Mouse (Mus musculus) embryonic facial prominence, embryonic 15.5 days (tissue): ENCODE data around the gene Hgd. TPM values are rescaled to one million over a fixed set of nuclear protein-coding genes. Genes with fewer than 3 reads are reported as not detected.

Experiments
- ATAC-seq: fragments of 200-750 bp; cut with Nextera tagmentation; 2 replicates; pipeline ENCODE4 v1.8.0; 2017; ENCODE audit warnings: low read depth, moderate TSS enrichment; ENCODE audit not compliant: insufficient number of reproducible peaks, low FRiP score, low TSS enrichment
- H3K27ac ChIP-seq: fragments of 300-500 bp; sonication (generic); replicated peaks from 2 replicates; pipeline ENCODE4 v1.5.1; 2015; ENCODE audit warnings: mild to moderate bottlenecking, inconsistent platforms
- H3K27me3 ChIP-seq: fragments of 300-500 bp; sonication (generic); 2 replicates; pipeline ENCODE4 v1.6.1; 2015; ENCODE audit warnings: inconsistent platforms
- H3K36me3 ChIP-seq: fragments of 300-500 bp; sonication (generic); 2 replicates; pipeline ENCODE4 v1.6.1; 2015; ENCODE audit warnings: mild to moderate bottlenecking, inconsistent platforms
- H3K4me1 ChIP-seq: fragments of 300-500 bp; sonication (generic); 2 replicates; pipeline ENCODE4 v1.6.1; 2015; ENCODE audit warnings: inconsistent platforms
- H3K4me2 ChIP-seq: fragments of 300-500 bp; sonication (generic); replicated peaks from 2 replicates; pipeline ENCODE4 v1.6.1; 2015; ENCODE audit warnings: mild to moderate bottlenecking, inconsistent platforms
- H3K4me3 ChIP-seq: fragments of 300-500 bp; sonication (generic); replicated peaks from 2 replicates; pipeline ENCODE4 v1.5.1; 2015; ENCODE audit warnings: mild to moderate bottlenecking, inconsistent platforms
- H3K9ac ChIP-seq: fragments of 300-500 bp; sonication (generic); 2 replicates; pipeline ENCODE4 v1.6.1; 2015; ENCODE audit warnings: inconsistent platforms
- H3K9me3 ChIP-seq: fragments of 300-500 bp; sonication (generic); replicated peaks from 2 replicates; pipeline ENCODE4 v1.6.1; 2016; ENCODE audit warnings: inconsistent platforms
- WGBS: fragments of 180-500 bp; shearing (Covaris S2); methylation state at CpG from one replicate; pipeline ENCODE4 v1.1.7; 2015; 5-methylcytosine and 5-hydroxymethylcytosine counted together
- polyA plus RNA-seq: library from polyadenylated mRNA; unstranded; fragments of >200 nt; fragmentation: Nextera tagmentation; extraction: Ambion mirVana; gene quantifications from 2 replicates; pipeline ENCODE4 v1.2.1, GENCODE M21; 2015

Hgd gene
- polyA plus RNA-seq = 0.18 TPM in 1 of 2 replicates, not detected in the other

GRCm38 (mm10) chr16:37579994-37580393 is at the start of gene Hgd:
Hgd (plus strand) TSS chr16:37580153.
- Histone ChIP-seq H3K4me1 (peaks cover 13% of the 10 kb centered on the region), H3K36me3 (no peaks in the 10 kb centered on the region), H3K27me3 (no peaks in the 10 kb centered on the region), H3K9me3 (no peaks in the 10 kb centered on the region), H3K9ac (no peak within 1 kb of the TSS), H3K4me2 (no peak within 1 kb of the TSS), H3K27ac (no peak within 1 kb of the TSS), H3K4me3 (no peak within 1 kb of the TSS)
- 58% methylated on average over 4 of the region's 4 CpGs for WGBS
- no peak for ATAC-seq

DNA sequence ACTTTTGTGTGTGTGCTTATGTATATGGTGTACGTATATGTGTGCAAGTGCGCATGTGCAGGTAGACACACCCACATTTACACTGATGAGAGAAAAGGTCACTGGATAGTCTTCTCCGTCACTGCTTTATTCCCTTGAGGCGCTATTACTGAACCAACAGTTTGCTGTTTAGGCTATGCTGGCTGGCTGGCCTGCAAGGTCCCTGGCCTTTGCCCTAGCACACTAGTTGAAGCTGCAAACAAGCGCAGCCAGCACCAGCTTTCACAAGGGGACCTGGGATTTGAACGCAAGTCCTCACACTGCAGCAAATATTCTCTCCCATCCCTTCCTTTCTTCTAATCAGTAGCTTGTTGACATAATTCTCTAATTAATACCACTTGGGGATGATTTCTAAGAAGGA is 49.8 kb upstream of the Hgd start:
- H3K36me3 ChIP-seq = peaks cover 6% of the 10 kb centered on the region; the same call in 1 of the 2 replicates
- no peak overlapping the region for H3K4me3 ChIP-seq
- H3K9ac ChIP-seq = no peak overlapping the region
- H3K27ac ChIP-seq = no peak overlapping the region
- WGBS = 71% methylated on average over 6 of the region's 6 CpGs
- no peaks in the 10 kb centered on the region for H3K4me1 ChIP-seq
- H3K4me2 ChIP-seq = no peak overlapping the region
- 0 out of 2 replicates have a peak, but pooled peaks have one; percentile 51 for ATAC-seq
- H3K9me3 ChIP-seq = no peaks in the 10 kb centered on the region
- no peaks in the 10 kb centered on the region for H3K27me3 ChIP-seq

DNA sequence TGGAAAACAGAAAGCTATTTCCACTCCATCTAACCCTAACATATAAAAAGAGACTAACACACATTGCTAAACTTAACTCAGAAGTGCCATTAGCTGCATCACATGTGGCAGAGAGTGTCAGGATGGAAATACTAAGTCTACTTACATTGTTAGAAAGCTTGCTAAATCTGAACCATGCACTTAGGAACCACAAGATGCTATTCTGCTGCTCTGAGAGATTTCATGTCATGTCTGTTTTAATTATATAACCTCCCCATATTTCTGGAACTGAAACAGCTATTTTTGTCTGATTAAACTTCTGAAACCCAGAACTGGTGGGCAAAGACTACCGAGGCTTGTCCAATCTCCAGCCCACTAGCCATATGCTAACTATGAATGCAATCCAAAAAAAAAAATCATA is 47.9 kb upstream of the Hgd start:
- H3K9ac ChIP-seq = no peak overlapping the region
- 29% methylated on average over 1 of the region's 1 CpGs for WGBS
- no peaks in the 10 kb centered on the region for H3K27me3 ChIP-seq
- H3K27ac ChIP-seq = no peak overlapping the region
- H3K4me1 ChIP-seq = no peaks in the 10 kb centered on the region
- H3K4me3 ChIP-seq = no peak overlapping the region
- H3K9me3 ChIP-seq = no peaks in the 10 kb centered on the region
- no peak for ATAC-seq
- peaks cover 9% of the 10 kb centered on the region; the same call in 1 of the 2 replicates for H3K36me3 ChIP-seq
- no peak overlapping the region for H3K4me2 ChIP-seq

DNA sequence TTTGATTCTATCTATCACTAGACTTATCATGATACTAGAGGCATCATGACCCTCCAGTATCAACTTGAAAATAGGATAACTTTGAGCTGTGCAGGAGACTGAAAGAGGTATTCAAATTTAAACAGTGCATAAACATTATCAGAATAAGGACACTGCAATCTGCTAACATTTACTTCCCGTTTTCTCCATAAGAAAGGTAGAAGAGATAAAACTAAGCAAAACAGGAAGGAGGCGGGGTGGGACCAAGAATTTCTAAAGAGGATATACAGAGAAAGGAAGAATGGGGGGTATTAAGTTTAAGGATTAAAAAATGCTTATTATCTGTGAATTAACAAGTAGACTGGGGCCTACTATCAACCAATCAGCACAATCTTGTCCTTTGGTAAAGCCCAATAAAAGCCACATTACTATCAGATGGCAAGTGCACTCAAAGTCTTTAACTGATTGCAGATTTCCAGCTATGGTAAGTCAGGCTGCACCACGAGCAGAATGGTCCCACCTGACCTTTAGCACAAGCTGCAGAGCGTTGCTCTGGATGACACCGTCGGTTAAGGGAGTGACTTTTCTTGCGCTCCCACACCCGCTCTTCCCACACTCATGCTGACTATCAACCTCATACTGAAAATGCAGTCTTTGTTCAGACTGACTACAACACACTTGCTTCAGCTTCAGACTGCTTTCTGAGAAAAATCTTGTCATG is 46.4 kb upstream of the Hgd start:
- ATAC-seq = no peak
- Histone ChIP-seq H3K9me3 (no peaks in the 10 kb centered on the region), H3K4me3 (no peak overlapping the region), H3K4me2 (no peak overlapping the region), H3K36me3 (peaks cover 9% of the 10 kb centered on the region; the same call in 1 of the 2 replicates), H3K27ac (no peak overlapping the region), H3K4me1 (peaks cover 2% of the 10 kb centered on the region), H3K9ac (no peak overlapping the region), H3K27me3 (no peaks in the 10 kb centered on the region)
- WGBS = 87% methylated on average over 8 of the region's 8 CpGs

DNA sequence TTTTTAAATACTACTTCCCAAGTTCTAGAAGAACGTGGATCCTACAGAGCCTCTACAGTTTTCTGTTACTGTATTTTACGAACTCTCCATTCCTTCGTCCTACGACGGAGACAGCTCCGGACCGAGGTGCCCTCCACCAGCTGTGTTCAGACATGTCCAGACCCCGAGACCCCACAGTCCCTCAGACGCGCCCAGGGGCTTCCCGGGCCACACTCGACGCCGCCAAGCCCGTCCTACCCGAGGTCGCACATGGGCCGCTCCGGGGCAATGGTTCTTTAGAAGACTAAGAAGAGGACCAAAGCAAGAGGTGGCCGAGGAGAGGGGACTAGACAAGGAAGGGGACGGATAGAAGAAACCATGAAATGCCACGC is 40.7 kb upstream of the Hgd start:
- no peaks in the 10 kb centered on the region for H3K27me3 ChIP-seq
- peaks cover 12% of the 10 kb centered on the region; the same call in 1 of the 2 replicates for H3K36me3 ChIP-seq
- WGBS = under 1% methylated on average over 22 of the region's 22 CpGs
- H3K4me2 ChIP-seq = peak overlapping the region; percentile 66
- no peak for ATAC-seq
- peak overlapping the region; percentile 86 for H3K4me3 ChIP-seq
- peaks cover 15% of the 10 kb centered on the region for H3K4me1 ChIP-seq
- no peaks in the 10 kb centered on the region for H3K9me3 ChIP-seq
- H3K9ac ChIP-seq = peak overlapping the region; percentile 83
- H3K27ac ChIP-seq = peak overlapping the region; percentile 77

- Histone ChIP-seq H3K27me3 (no peaks in the 10 kb centered on the region), H3K9ac (peak within 1 kb of the TSS; percentile 83), H3K4me1 (peaks cover 15% of the 10 kb centered on the region), H3K4me2 (peak within 1 kb of the TSS; percentile 66), H3K27ac (peak within 1 kb of the TSS; percentile 96), H3K36me3 (peaks cover 8% of the 10 kb centered on the region; the same call in 1 of the 2 replicates), H3K9me3 (no peaks in the 10 kb centered on the region), H3K4me3 (peak within 1 kb of the TSS; percentile 86)
- WGBS = 2% methylated on average over 41 of the region's 41 CpGs
- peak; percentile 99 for ATAC-seq
Measured at GRCm38 (mm10) chr16:37539611-37540580, 40.1 kb upstream of the Hgd start, which contains the start of the genes Gtf2e1 and Rabl3. Gtf2e1 (minus strand) TSS chr16:37539789. Rabl3 (plus strand) TSS chr16:37539885.

- H3K27ac ChIP-seq = no peak overlapping the region
- no peaks in the 10 kb centered on the region for H3K9me3 ChIP-seq
- ATAC-seq = no peak
- H3K27me3 ChIP-seq = no peaks in the 10 kb centered on the region
- H3K4me3 ChIP-seq = peak overlapping the region; percentile 86
- peaks cover 15% of the 10 kb centered on the region for H3K4me1 ChIP-seq
- H3K36me3 ChIP-seq = 0 out of 2 replicates have a peak, but pooled peaks cover 3% of the 10 kb centered on the region
- H3K9ac ChIP-seq = no peak overlapping the region
- peak overlapping the region; percentile 63 for H3K4me2 ChIP-seq
- 88% methylated on average over 6 of the region's 6 CpGs for WGBS
Measured at GRCm38 (mm10) chr16:37540776-37541175, 39.2 kb upstream of the Hgd start.

GRCm38 (mm10) chr16:37546312-37546711 is 33.6 kb upstream of the Hgd start:
- H3K4me3 ChIP-seq = no peak overlapping the region
- no peaks in the 10 kb centered on the region for H3K4me1 ChIP-seq
- no peak overlapping the region for H3K27ac ChIP-seq
- no peak overlapping the region for H3K9ac ChIP-seq
- H3K4me2 ChIP-seq = no peak overlapping the region
- H3K9me3 ChIP-seq = no peaks in the 10 kb centered on the region
- H3K36me3 ChIP-seq = peaks cover 3% of the 10 kb centered on the region; the same call in 1 of the 2 replicates
- WGBS = 78% methylated on average over 5 of the region's 5 CpGs
- no peaks in the 10 kb centered on the region for H3K27me3 ChIP-seq
- no peak for ATAC-seq

- Histone ChIP-seq H3K4me1 (no peaks in the 10 kb centered on the region), H3K4me3 (no peak overlapping the region), H3K27ac (no peak overlapping the region), H3K27me3 (no peaks in the 10 kb centered on the region), H3K4me2 (no peak overlapping the region), H3K9ac (no peak overlapping the region), H3K9me3 (no peaks in the 10 kb centered on the region), H3K36me3 (no peaks in the 10 kb centered on the region; the same call in 1 of the 2 replicates)
- WGBS = 72% methylated on average over 3 of the region's 3 CpGs
- no peak for ATAC-seq
Measured at GRCm38 (mm10) chr16:37550266-37550665, 29.7 kb upstream of the Hgd start.

- H3K9me3 ChIP-seq = no peaks in the 10 kb centered on the region
- no peak for ATAC-seq
- no peak overlapping the region for H3K9ac ChIP-seq
- 97% methylated on average over 2 of the region's 2 CpGs for WGBS
- no peak overlapping the region for H3K4me2 ChIP-seq
- no peaks in the 10 kb centered on the region; the same call in 1 of the 2 replicates for H3K36me3 ChIP-seq
- H3K27ac ChIP-seq = no peak overlapping the region
- H3K27me3 ChIP-seq = no peaks in the 10 kb centered on the region
- H3K4me3 ChIP-seq = no peak overlapping the region
- no peaks in the 10 kb centered on the region for H3K4me1 ChIP-seq
Measured at GRCm38 (mm10) chr16:37550981-37551380, 29.0 kb upstream of the Hgd start.

DNA sequence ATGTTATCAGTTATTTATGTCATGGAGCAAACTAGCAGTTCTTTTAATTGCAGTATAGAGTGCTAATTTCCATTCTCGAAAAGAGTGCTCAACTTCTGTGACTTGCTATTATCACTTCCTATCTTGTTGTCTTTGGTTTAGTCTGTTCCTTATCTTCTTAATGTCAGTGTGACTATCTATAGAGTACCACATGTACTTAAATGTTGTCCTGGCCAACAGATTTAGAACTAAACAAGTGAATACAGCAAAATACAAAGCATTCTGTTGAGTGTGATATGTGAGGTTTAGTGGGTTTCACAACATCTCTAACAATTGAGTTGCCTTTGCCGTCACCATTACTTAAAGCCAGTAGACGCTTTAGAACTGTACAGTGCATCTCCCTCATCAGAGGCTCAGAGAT is 27.1 kb upstream of the Hgd start:
- no peak overlapping the region for H3K4me2 ChIP-seq
- ATAC-seq = no peak

More for the DNA sequence above, 27.1 kb upstream of the Hgd start:
- H3K27ac ChIP-seq = no peak overlapping the region
- H3K4me1 ChIP-seq = no peaks in the 10 kb centered on the region
- H3K36me3 ChIP-seq = peaks cover 12% of the 10 kb centered on the region
- 90% methylated on average over 3 of the region's 3 CpGs for WGBS
- H3K9me3 ChIP-seq = no peaks in the 10 kb centered on the region
- no peak overlapping the region for H3K4me3 ChIP-seq
- H3K27me3 ChIP-seq = no peaks in the 10 kb centered on the region
- no peak overlapping the region for H3K9ac ChIP-seq
